In genomic region chr5:97553122-97553521, GRCm38 (mm10) we compare ENCODE assay signal across 9 mouse cellular contexts.
DNase-seq lines count a peak whose midpoint lies in the region; ATAC-seq and TF ChIP-seq lines count a peak whose summit lies in the region.
"Had no signal": no experiment of that assay in that cellular context is flagged by ENCODE, and none has a peak within 500 bp of the region (broad histone marks: within the 10 kb centered on the region; RNA-seq: fewer than 3 reads in every experiment).

No protein-coding gene starts in this region.

- no peaks in the 10 kb centered on the region for H3K4me1 ChIP-seq in midbrain, postnatal 0 days (ENCODE audit: insufficient read depth, low read length)
- no peaks in the 10 kb centered on the region for H3K4me1 ChIP-seq in midbrain, embryonic 14.5 days (ENCODE audit: control insufficient read depth, insufficient read depth, low read length)
- H3K4me1 ChIP-seq in forebrain, embryonic 16.5 days (replicated peaks; ENCODE audit: control insufficient read depth, insufficient read depth, low read length), result peaks cover 5% of the 10 kb centered on the region; the same call in 1 of the 2 replicates
- H3K4me1 ChIP-seq: limb, embryonic 12.5 days had no signal

- TF ChIP-seq CTCF in midbrain, postnatal 0 days (IDR thresholded peaks at IDR 0.05), result peak; percentile 44; the same call in 1 of the 2 replicates

- ATAC-seq in midbrain, postnatal 0 days (ENCODE audit: low FRiP score), result no peak
- ATAC-seq in midbrain, embryonic 14.5 days (ENCODE audit: low FRiP score, low TSS enrichment), result no peak
- peak; percentile 60; the same call in 1 of the 2 replicates for ATAC-seq in common myeloid progenitor, adult 5-6 weeks (replicated peaks; ENCODE audit: low read depth, poor library complexity, severe bottlenecking)
- no peak for ATAC-seq in forebrain, embryonic 16.5 days

- 52% methylated on average over 3 of the region's 3 CpGs for WGBS in midbrain, postnatal 0 days
- WGBS in midbrain, embryonic 14.5 days, result 64% methylated on average over 3 of the region's 3 CpGs
- WGBS in forebrain, embryonic 16.5 days, result 63% methylated on average over 3 of the region's 3 CpGs

- no peak overlapping the region for H3K4me2 ChIP-seq in midbrain, postnatal 0 days (ENCODE audit: low read depth, low read length, poor library complexity, severe bottlenecking)
- no peak overlapping the region for H3K4me2 ChIP-seq in midbrain, embryonic 14.5 days (ENCODE audit: low read length)
- no peak overlapping the region for H3K4me2 ChIP-seq in forebrain, embryonic 16.5 days (ENCODE audit: low read length)
- H3K4me2 ChIP-seq: limb, embryonic 12.5 days had no signal

- no peak overlapping the region for H3K9ac ChIP-seq in midbrain, postnatal 0 days (replicated peaks; ENCODE audit: low read length, poor library complexity, severe bottlenecking)
- no peak overlapping the region for H3K9ac ChIP-seq in midbrain, embryonic 14.5 days (replicated peaks; ENCODE audit: low read length)
- no peak overlapping the region for H3K9ac ChIP-seq in forebrain, embryonic 16.5 days (replicated peaks; ENCODE audit: low read depth, low read length)
- H3K9ac ChIP-seq: limb, embryonic 12.5 days had no signal

- H3K4me3 ChIP-seq in midbrain, postnatal 0 days (ENCODE audit: low read depth, low read length), result no peak overlapping the region
- H3K4me3 ChIP-seq in midbrain, embryonic 14.5 days (replicated peaks; ENCODE audit: low read depth, low read length), result no peak overlapping the region
- H3K4me3 ChIP-seq in forebrain, embryonic 16.5 days (replicated peaks; ENCODE audit: low read length), result no peak overlapping the region
- H3K4me3 ChIP-seq: limb, embryonic 12.5 days had no signal

- no peaks in the 10 kb centered on the region for H3K9me3 ChIP-seq in midbrain, postnatal 0 days (ENCODE audit: low read length)
- H3K9me3 ChIP-seq in midbrain, embryonic 14.5 days (ENCODE audit: control insufficient read depth, low read length), result 0 out of 2 replicates have a peak, but pooled peaks cover 5% of the 10 kb centered on the region
- peaks cover 3% of the 10 kb centered on the region for H3K9me3 ChIP-seq in forebrain, embryonic 16.5 days (ENCODE audit: control insufficient read depth, low read length)

- H3K36me3 ChIP-seq in midbrain, postnatal 0 days (ENCODE audit: insufficient read depth, low read length), result no peaks in the 10 kb centered on the region
- H3K36me3 ChIP-seq in midbrain, embryonic 14.5 days (ENCODE audit: control insufficient read depth, insufficient read depth, low read length), result no peaks in the 10 kb centered on the region
- no peaks in the 10 kb centered on the region for H3K36me3 ChIP-seq in forebrain, embryonic 16.5 days (ENCODE audit: control insufficient read depth, insufficient read depth)
- H3K36me3 ChIP-seq: limb, embryonic 12.5 days had no signal

- H3K27ac ChIP-seq in midbrain, postnatal 0 days (ENCODE audit: low read depth, low read length), result no peak overlapping the region
- no peak overlapping the region for H3K27ac ChIP-seq in midbrain, embryonic 14.5 days (replicated peaks; ENCODE audit: low read depth, low read length)
- H3K27ac ChIP-seq in forebrain, embryonic 16.5 days (ENCODE audit: low read length), result no peak overlapping the region
- H3K27ac ChIP-seq: limb, embryonic 12.5 days had no signal

- peak; percentile 6 for DNase-seq in embryo, embryonic 10 days (ENCODE audit: low spot score)
- no peak for DNase-seq in embryo, embryonic 9.5 days (ENCODE audit: extremely low spot score)
- no peak for DNase-seq in midbrain, postnatal 0 days (ENCODE audit: low spot score)
- DNase-seq in midbrain, embryonic 14.5 days, result no peak
- DNase-seq in testis, postnatal 14 days (ENCODE audit: low spot score), result peak; percentile 50
- DNase-seq in urinary bladder, adult 18-20 months (ENCODE audit: low spot score in 2 of 2), result no peak

- H3K27me3 ChIP-seq in midbrain, postnatal 0 days (ENCODE audit: insufficient read depth, low read length), result no peaks in the 10 kb centered on the region
- no peaks in the 10 kb centered on the region for H3K27me3 ChIP-seq in midbrain, embryonic 14.5 days (ENCODE audit: control insufficient read depth, insufficient read depth, low read length)
- H3K27me3 ChIP-seq in forebrain, embryonic 16.5 days (replicated peaks; ENCODE audit: control insufficient read depth, insufficient read depth, low read length), result no peaks in the 10 kb centered on the region
- H3K27me3 ChIP-seq: limb, embryonic 12.5 days had no signal

Comparison
In these comparisons a context has a peak if more than half of its experiments do, and no peak if none do; other contexts are left out.
1. DNase-seq: peak in embryo, embryonic 10 days (single experiment) and testis, postnatal 14 days (single experiment); none in embryo, embryonic 9.5 days (single experiment), midbrain, postnatal 0 days (single experiment), midbrain, embryonic 14.5 days (single experiment) and urinary bladder, adult 18-20 months (0 of 2).